Mouse (Mus musculus) ES-Bruce4 (cell line): ENCODE results near the gene Snx6.
"Not testable (repeated sequence)": the region's sequence is repeated elsewhere in the genome, so short reads cannot be mapped to it uniquely, and the experiment has no call there.

Experiments used
- CTCF ChIP-seq: IDR thresholded peaks from one replicate; pipeline ENCODE4 v1.8.1; 2011; ENCODE audit warnings: low read depth, low read length
- EP300 ChIP-seq: IDR thresholded peaks from 2 replicates; pipeline ENCODE4 v1.6.1; 2011; ENCODE audit warnings: low read depth, low read length; ENCODE audit not compliant: insufficient read depth
- POLR2A ChIP-seq: IDR thresholded peaks from one replicate; pipeline ENCODE4 v1.8.1; 2011; ENCODE audit warnings: low read length; ENCODE audit not compliant: insufficient read depth

- not testable (repeated sequence) for TF ChIP-seq POLR2A, CTCF, EP300
Measured at GRCm38 (mm10) chr12:54713822-54714626, 81.5 kb downstream of the Snx6 start.
